Mouse (Mus musculus): ENCODE data around the gene Etl4.

DNA sequence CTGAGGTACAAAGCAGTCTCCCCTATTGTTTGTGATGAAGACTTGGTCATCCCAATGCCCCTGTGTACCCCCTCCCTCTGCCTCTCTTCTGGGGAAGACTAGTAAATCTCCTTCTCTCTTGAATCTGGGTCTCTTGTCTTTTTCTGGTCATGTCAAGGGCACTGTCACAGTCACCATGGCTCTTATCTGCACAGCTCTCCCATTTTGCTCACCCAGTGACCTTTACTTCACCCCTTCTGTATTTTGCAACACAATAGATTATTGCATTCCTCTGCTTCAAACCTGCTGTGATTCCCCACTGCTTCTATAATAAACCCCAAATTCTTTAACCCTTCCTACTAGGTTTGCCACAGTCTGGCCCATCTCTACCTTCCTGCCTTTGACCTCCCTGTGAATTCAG, 484.5 kb downstream of the Etl4 start:
- TF ChIP-seq CHD2 (IDR thresholded peaks at IDR 0.05; ENCODE audit: low read length) (no peak), POLR2A (IDR thresholded peaks at IDR 0.05; ENCODE audit: control insufficient read depth in 1 of 2, insufficient read depth in 1 of 2, low read depth in 1 of 2, low read length in 2 of 2, poor library complexity in 1 of 2) (no peak), RAD21 (IDR thresholded peaks at IDR 0.05; ENCODE audit: low read depth, low read length) (no peak), USF2 (IDR thresholded peaks at IDR 0.05; ENCODE audit: borderline replicate concordance in 1 of 2, insufficient read depth in 1 of 2, low read depth in 1 of 2, low read length in 2 of 2) (no peak), POLR2AphosphoS5 (IDR thresholded peaks at IDR 0.05; ENCODE audit: borderline replicate concordance, low read depth, low read length) (no peak), CTCF (IDR thresholded peaks at IDR 0.05 in 2 of 3, conservative IDR thresholded peaks at IDR 0.05 in 1 of 3; ENCODE audit: control insufficient read depth in 1 of 3, insufficient read depth in 1 of 3, low read depth in 2 of 3, low read length in 3 of 3, poor library complexity in 1 of 3, severe bottlenecking in 1 of 3) (no peak), HCFC1 (IDR thresholded peaks at IDR 0.05; ENCODE audit: low read depth, low read length) (no peak), MXI1 (IDR thresholded peaks at IDR 0.05; ENCODE audit: low read depth, low read length) (no peak)
